Mouse (Mus musculus) ES-Bruce4 (cell line): ENCODE measurements around the gene Ipo9. TPM values are rescaled to one million over a fixed set of nuclear protein-coding genes. Genes with fewer than 3 reads are reported as not detected.

Source experiments
- H3K27ac ChIP-seq: 2 replicates; pipeline ENCODE4 v1.5.1; 2012; ENCODE audit warnings: low read length, inconsistent platforms; ENCODE audit not compliant: insufficient read depth
- H3K27me3 ChIP-seq: 2 replicates; pipeline ENCODE4 v1.6.1; 2012; ENCODE audit warnings: mild to moderate bottlenecking, low read length, inconsistent platforms; ENCODE audit not compliant: control insufficient read depth, poor library complexity, insufficient read depth, severe bottlenecking
- H3K36me3 ChIP-seq: 2 replicates; pipeline ENCODE4 v1.6.1; 2012; ENCODE audit warnings: inconsistent platforms, mild to moderate bottlenecking, low read length, moderate library complexity; ENCODE audit not compliant: control insufficient read depth, poor library complexity, insufficient read depth, severe bottlenecking
- H3K4me1 ChIP-seq: one replicate; pipeline ENCODE4 v1.8.1; 2011; ENCODE audit warnings: low read length; ENCODE audit not compliant: control insufficient read depth, insufficient read depth
- H3K4me3 ChIP-seq: 2 replicates; pipeline ENCODE4 v1.5.1; 2011; ENCODE audit warnings: low read depth, mild to moderate bottlenecking, low read length
- H3K9ac ChIP-seq: 2 replicates; pipeline ENCODE4 v1.6.1; 2012; ENCODE audit warnings: low read depth, mild to moderate bottlenecking, inconsistent platforms; ENCODE audit not compliant: poor library complexity, severe bottlenecking
- H3K9me3 ChIP-seq: replicated peaks from 2 replicates; pipeline ENCODE4 v1.6.1; 2012; ENCODE audit warnings: mild to moderate bottlenecking, low read length, inconsistent platforms; ENCODE audit not compliant: control insufficient read depth, poor library complexity, insufficient read depth, severe bottlenecking
- CTCF ChIP-seq: IDR thresholded peaks from one replicate; pipeline ENCODE4 v1.8.1; 2011; ENCODE audit warnings: low read depth, low read length
- EP300 ChIP-seq: IDR thresholded peaks from 2 replicates; pipeline ENCODE4 v1.6.1; 2011; ENCODE audit warnings: low read depth, low read length; ENCODE audit not compliant: insufficient read depth
- POLR2A ChIP-seq: IDR thresholded peaks from one replicate; pipeline ENCODE4 v1.8.1; 2011; ENCODE audit warnings: low read length; ENCODE audit not compliant: insufficient read depth
- polyA plus RNA-seq: library from polyadenylated mRNA; stranded (reverse); fragments of >200 nt; gene quantifications from 2 replicates; pipeline ENCODE4 v1.2.4, GENCODE M21; 2011; ENCODE audit warnings: low read depth; ENCODE audit not compliant: missing spikeins, insufficient read depth, insufficient read length

Gene Ipo9
- polyA plus RNA-seq, 1 experiment = 123 TPM

DNA sequence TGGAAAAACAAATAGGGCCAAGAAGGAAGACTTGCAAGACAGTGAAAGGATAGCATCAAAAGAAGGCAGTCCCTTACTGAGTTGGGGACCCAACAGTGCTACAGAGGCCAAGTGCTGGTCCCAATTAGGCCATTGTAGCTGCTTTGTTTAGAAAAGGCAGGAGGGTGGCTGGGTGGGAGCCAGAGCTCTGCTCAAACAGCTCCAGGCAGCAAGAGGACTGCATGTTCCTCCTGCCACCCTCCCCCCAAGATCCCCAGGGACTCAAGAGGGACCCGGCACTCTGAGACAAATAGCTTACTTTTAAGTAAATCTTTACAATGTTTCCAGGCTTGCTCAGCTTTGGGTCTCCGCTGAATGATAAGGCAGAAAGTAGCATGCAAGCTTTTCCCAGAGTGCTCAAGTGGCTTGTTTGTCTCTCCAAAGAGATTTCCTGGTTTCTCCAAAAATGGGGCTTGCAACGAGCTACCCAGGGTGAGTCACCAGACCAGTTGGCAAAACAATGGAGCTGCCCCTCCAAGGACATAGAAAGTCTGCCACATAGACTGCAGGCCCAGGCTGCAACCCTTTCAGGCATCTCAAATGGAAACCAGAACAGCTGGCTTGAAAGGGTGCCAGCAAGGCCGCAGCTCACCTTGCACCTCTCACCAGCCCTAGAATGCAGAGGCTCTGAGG, 82.7 kb downstream of the Ipo9 start:
- H3K4me3 ChIP-seq = no peak overlapping the region
- peaks cover 2% of the 10 kb centered on the region for H3K4me1 ChIP-seq
- no peaks in the 10 kb centered on the region for H3K36me3 ChIP-seq
- no peaks in the 10 kb centered on the region for H3K27me3 ChIP-seq
- TF ChIP-seq POLR2A (no peak), EP300 (no peak), CTCF (no peak)
- no peak overlapping the region for H3K9ac ChIP-seq
- H3K27ac ChIP-seq = no peak overlapping the region
- no peaks in the 10 kb centered on the region for H3K9me3 ChIP-seq

- Histone ChIP-seq H3K27ac (no peak overlapping the region), H3K4me3 (no peak overlapping the region), H3K36me3 (no peaks in the 10 kb centered on the region), H3K9ac (no peak overlapping the region), H3K9me3 (no peaks in the 10 kb centered on the region), H3K27me3 (no peaks in the 10 kb centered on the region), H3K4me1 (peaks cover 2% of the 10 kb centered on the region)
- TF ChIP-seq EP300 (no peak), POLR2A (no peak), CTCF (no peak)
These were observed 83.4 kb downstream of the Ipo9 start for GRCm38 (mm10) chr1:135346891-135347290.

- Histone ChIP-seq H3K4me1 (peaks cover 2% of the 10 kb centered on the region), H3K27ac (no peak overlapping the region)
- TF ChIP-seq CTCF (no peak), POLR2A (no peak), EP300 (peak; percentile 44; the same call in 1 of the 2 replicates)
These were observed 86.3 kb downstream of the Ipo9 start for GRCm38 (mm10) chr1:135344026-135344425.

DNA sequence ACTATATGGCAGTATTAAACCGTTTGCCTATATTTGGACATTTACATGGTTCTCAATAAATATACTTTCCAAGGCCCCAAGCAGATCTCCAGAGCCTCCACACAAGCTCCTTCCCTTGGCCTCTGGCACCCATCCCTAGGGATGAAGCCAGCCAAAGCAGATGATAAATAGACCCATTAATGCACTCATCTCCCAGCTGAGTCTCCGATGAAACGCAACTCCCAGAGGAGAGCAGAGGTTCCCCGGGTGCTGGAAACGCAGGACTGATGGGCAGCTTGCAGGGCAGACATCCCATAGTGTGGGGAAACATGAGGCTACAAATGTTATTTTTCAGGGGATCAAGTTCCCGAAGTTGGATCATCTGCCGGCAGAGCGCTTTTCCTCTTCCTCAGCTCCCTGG, 88.4 kb downstream of the Ipo9 start:
- no peak overlapping the region for H3K27ac ChIP-seq
- H3K9me3 ChIP-seq = no peaks in the 10 kb centered on the region
- H3K9ac ChIP-seq = no peak overlapping the region
- no peaks in the 10 kb centered on the region for H3K36me3 ChIP-seq
- H3K27me3 ChIP-seq = no peaks in the 10 kb centered on the region
- no peak overlapping the region for H3K4me3 ChIP-seq
- no peaks in the 10 kb centered on the region for H3K4me1 ChIP-seq
- TF ChIP-seq CTCF = no peak
- no peak for TF ChIP-seq EP300
- TF ChIP-seq POLR2A = no peak

More at GRCm38 (mm10) chr1:135344026-135344425, 86.3 kb downstream of the Ipo9 start:
- no peak overlapping the region for H3K4me3 ChIP-seq
- H3K9ac ChIP-seq = no peak overlapping the region
- H3K36me3 ChIP-seq = no peaks in the 10 kb centered on the region
- no peaks in the 10 kb centered on the region for H3K9me3 ChIP-seq
- no peaks in the 10 kb centered on the region for H3K27me3 ChIP-seq

Other genes starting within 250 kb of the Ipo9 start
- gene Elf3, start 171.9 kb downstream of the Ipo9 start, polyA plus RNA-seq = 36.6 and 37.3 TPM in 2 replicates
- gene Rnpep, start 146.4 kb downstream of the Ipo9 start, polyA plus RNA-seq = 44.5 and 47.3 TPM in 2 replicates
- 164 TPM in 2 replicates for gene Timm17a, start 116.7 kb downstream of the Ipo9 start, polyA plus RNA-seq
- 2.2 and 2.5 TPM in 2 replicates for gene Lmod1, start 105.7 kb downstream of the Ipo9 start, polyA plus RNA-seq
- gene Shisa4, start 55.3 kb downstream of the Ipo9 start, polyA plus RNA-seq = 14.1 and 15.0 TPM in 2 replicates
- gene Nav1, start 176.8 kb upstream of the Ipo9 start, polyA plus RNA-seq = 31.7 and 34.2 TPM in 2 replicates